Mouse (Mus musculus): ENCODE results near the gene H2al2a. TPM values are rescaled to one million over a fixed set of nuclear protein-coding genes. Genes with fewer than 3 reads are reported as not detected.
"Not testable (repeated sequence)": the region's sequence is repeated elsewhere in the genome, so short reads cannot be mapped to it uniquely, and the experiment has no call there.

The H2al2a gene
- polyA plus RNA-seq, 1 experiment from 2014 or later = not detected

GRCm38 (mm10) chr2:17989562-17989961, 7.2 kb downstream of the H2al2a start:
- no peak overlapping the region for H3K27ac ChIP-seq
- H3K9ac ChIP-seq = no peak overlapping the region
- no peaks in the 10 kb centered on the region for H3K4me1 ChIP-seq
- H3K4me3 ChIP-seq = no peak overlapping the region
- no peaks in the 10 kb centered on the region for H3K36me3 ChIP-seq (ENCODE audit: poor library complexity, severe bottlenecking)
- no peaks in the 10 kb centered on the region for H3K9me3 ChIP-seq (replicated peaks)
- no peaks in the 10 kb centered on the region for H3K27me3 ChIP-seq
- H3K4me2 ChIP-seq = no peak overlapping the region
- no peak for ATAC-seq

- Histone ChIP-seq H3K9ac (no peak overlapping the region), H3K4me2 (no peak overlapping the region), H3K9me3 (replicated peaks) (no peaks in the 10 kb centered on the region), H3K4me1 (no peaks in the 10 kb centered on the region), H3K27me3 (no peaks in the 10 kb centered on the region), H3K36me3 (ENCODE audit: poor library complexity, severe bottlenecking) (no peaks in the 10 kb centered on the region), H3K27ac (no peak overlapping the region), H3K4me3 (no peak overlapping the region)
- 51% methylated on average over 3 of the region's 3 CpGs for WGBS
- no peak for ATAC-seq
Observed at GRCm38 (mm10) chr2:17989115-17989514, 7.6 kb downstream of the H2al2a start.

GRCm38 (mm10) chr2:17986694-17987093, 10.1 kb downstream of the H2al2a start:
- Histone ChIP-seq H3K9ac (no peak overlapping the region), H3K9me3 (replicated peaks) (no peaks in the 10 kb centered on the region)

GRCm38 (mm10) chr2:17984774-17985173, 12.0 kb downstream of the H2al2a start:
- Histone ChIP-seq H3K4me3 (no peak overlapping the region), H3K9ac (no peak overlapping the region), H3K4me1 (no peaks in the 10 kb centered on the region), H3K9me3 (replicated peaks) (no peaks in the 10 kb centered on the region), H3K27me3 (no peaks in the 10 kb centered on the region), H3K4me2 (no peak overlapping the region), H3K36me3 (ENCODE audit: poor library complexity, severe bottlenecking) (no peaks in the 10 kb centered on the region), H3K27ac (no peak overlapping the region)
- 96% methylated on average over 3 of the region's 3 CpGs for WGBS
- ATAC-seq = no peak

More at GRCm38 (mm10) chr2:17986694-17987093, 10.1 kb downstream of the H2al2a start:
- H3K4me1 ChIP-seq = no peaks in the 10 kb centered on the region
- H3K27me3 ChIP-seq = no peaks in the 10 kb centered on the region
- no peak overlapping the region for H3K4me3 ChIP-seq
- no peaks in the 10 kb centered on the region for H3K36me3 ChIP-seq (ENCODE audit: poor library complexity, severe bottlenecking)
- H3K4me2 ChIP-seq = no peak overlapping the region
- H3K27ac ChIP-seq = no peak overlapping the region
- no peak for ATAC-seq
- 94% methylated on average over 3 of the region's 3 CpGs for WGBS

GRCm38 (mm10) chr2:17982747-17983146, 14.0 kb downstream of the H2al2a start:
- Histone ChIP-seq H3K27me3 (no peaks in the 10 kb centered on the region), H3K36me3 (ENCODE audit: poor library complexity, severe bottlenecking) (no peaks in the 10 kb centered on the region), H3K4me2 (no peak overlapping the region), H3K9me3 (replicated peaks) (no peaks in the 10 kb centered on the region), H3K27ac (no peak overlapping the region), H3K4me3 (no peak overlapping the region), H3K9ac (no peak overlapping the region), H3K4me1 (no peaks in the 10 kb centered on the region)
- WGBS = 83% methylated on average over 1 of the region's 1 CpGs
- no peak for ATAC-seq

- H3K27me3 ChIP-seq = no peaks in the 10 kb centered on the region
- no peak for ATAC-seq
- no peaks in the 10 kb centered on the region for H3K4me1 ChIP-seq
- WGBS = 96% methylated on average over 6 of the region's 6 CpGs
- H3K27ac ChIP-seq = no peak overlapping the region
- no peak overlapping the region for H3K9ac ChIP-seq
- H3K4me3 ChIP-seq = no peak overlapping the region
- H3K4me2 ChIP-seq = no peak overlapping the region
- no peaks in the 10 kb centered on the region for H3K36me3 ChIP-seq (ENCODE audit: poor library complexity, severe bottlenecking)
- H3K9me3 ChIP-seq (replicated peaks) = no peaks in the 10 kb centered on the region
Observed at GRCm38 (mm10) chr2:17978706-17979105, 18.1 kb downstream of the H2al2a start.

GRCm38 (mm10) chr2:17978251-17978650, 18.5 kb downstream of the H2al2a start:
- not testable (repeated sequence) for ATAC-seq; H3K9ac ChIP-seq; H3K4me2 ChIP-seq; H3K4me3 ChIP-seq; H3K4me1 ChIP-seq; H3K27me3 ChIP-seq; H3K9me3 ChIP-seq (replicated peaks); H3K36me3 ChIP-seq (ENCODE audit: poor library complexity, severe bottlenecking); H3K27ac ChIP-seq
- WGBS = 92% methylated on average over 7 of the region's 7 CpGs

- not testable (repeated sequence) for H3K9ac ChIP-seq; H3K27ac ChIP-seq; ATAC-seq; H3K4me3 ChIP-seq; H3K36me3 ChIP-seq (ENCODE audit: poor library complexity, severe bottlenecking); H3K4me1 ChIP-seq; H3K27me3 ChIP-seq; H3K9me3 ChIP-seq (replicated peaks); H3K4me2 ChIP-seq
Observed at GRCm38 (mm10) chr2:17977645-17978044, 19.1 kb downstream of the H2al2a start.

- no peaks in the 10 kb centered on the region for H3K36me3 ChIP-seq (ENCODE audit: poor library complexity, severe bottlenecking)
- no peak overlapping the region for H3K4me3 ChIP-seq
- no peaks in the 10 kb centered on the region for H3K27me3 ChIP-seq
- no peak overlapping the region for H3K27ac ChIP-seq
- no peaks in the 10 kb centered on the region for H3K9me3 ChIP-seq (replicated peaks)
- 0 out of 2 replicates have a peak, but pooled peaks cover under 1% of the 10 kb centered on the region for H3K4me1 ChIP-seq
- H3K9ac ChIP-seq = no peak overlapping the region
- no peak overlapping the region for H3K4me2 ChIP-seq
- ATAC-seq = no peak
- WGBS = 79% methylated on average over 4 of the region's 4 CpGs
Observed at GRCm38 (mm10) chr2:17975601-17976327, 21.0 kb downstream of the H2al2a start.

- Histone ChIP-seq H3K27me3 (no peaks in the 10 kb centered on the region), H3K4me3 (no peak overlapping the region), H3K4me1 (0 out of 2 replicates have a peak, but pooled peaks cover 5% of the 10 kb centered on the region), H3K4me2 (no peak overlapping the region), H3K9ac (no peak overlapping the region), H3K9me3 (replicated peaks) (no peaks in the 10 kb centered on the region), H3K27ac (no peak overlapping the region), H3K36me3 (ENCODE audit: poor library complexity, severe bottlenecking) (no peaks in the 10 kb centered on the region)
- WGBS = 62% methylated on average over 2 of the region's 2 CpGs
- no peak for ATAC-seq
Observed at GRCm38 (mm10) chr2:17973868-17974440, 22.8 kb downstream of the H2al2a start.

- Histone ChIP-seq H3K27me3 (no peaks in the 10 kb centered on the region), H3K36me3 (ENCODE audit: poor library complexity, severe bottlenecking) (no peaks in the 10 kb centered on the region), H3K4me2 (no peak overlapping the region), H3K4me1 (0 out of 2 replicates have a peak, but pooled peaks cover 5% of the 10 kb centered on the region), H3K4me3 (no peak overlapping the region), H3K9me3 (replicated peaks) (no peaks in the 10 kb centered on the region), H3K9ac (no peak overlapping the region), H3K27ac (no peak overlapping the region)
- WGBS = 88% methylated on average over 5 of the region's 5 CpGs
- ATAC-seq = no peak
Observed at GRCm38 (mm10) chr2:17973246-17973645, 23.5 kb downstream of the H2al2a start.

- H3K9me3 ChIP-seq (replicated peaks) = no peaks in the 10 kb centered on the region
- no peaks in the 10 kb centered on the region for H3K36me3 ChIP-seq (ENCODE audit: poor library complexity, severe bottlenecking)
- WGBS = 96% methylated on average over 2 of the region's 2 CpGs
Observed at GRCm38 (mm10) chr2:17972843-17973242, 23.9 kb downstream of the H2al2a start.

GRCm38 (mm10) chr2:17971407-17971806, 25.4 kb downstream of the H2al2a start:
- no peaks in the 10 kb centered on the region for H3K9me3 ChIP-seq (replicated peaks)
- no peaks in the 10 kb centered on the region for H3K27me3 ChIP-seq
- 67% methylated on average over 6 of the region's 6 CpGs for WGBS
- H3K27ac ChIP-seq = no peak overlapping the region
- H3K4me1 ChIP-seq = 0 out of 2 replicates have a peak, but pooled peaks cover 5% of the 10 kb centered on the region
- no peaks in the 10 kb centered on the region for H3K36me3 ChIP-seq (ENCODE audit: poor library complexity, severe bottlenecking)
- no peak overlapping the region for H3K4me3 ChIP-seq
- no peak for ATAC-seq
- no peak overlapping the region for H3K4me2 ChIP-seq
- no peak overlapping the region for H3K9ac ChIP-seq

More at GRCm38 (mm10) chr2:17972843-17973242, 23.9 kb downstream of the H2al2a start:
- Histone ChIP-seq H3K27ac (no peak overlapping the region), H3K27me3 (no peaks in the 10 kb centered on the region), H3K4me3 (no peak overlapping the region), H3K9ac (no peak overlapping the region), H3K4me2 (no peak overlapping the region), H3K4me1 (0 out of 2 replicates have a peak, but pooled peaks cover 5% of the 10 kb centered on the region)
- ATAC-seq = no peak

Measured in forebrain, embryonic 13.5 days (tissue).